Mouse (Mus musculus) ES-E14 (cell line): ENCODE data around the gene Pappa.

ENCODE experiments used
- MAFK ChIP-seq: IDR thresholded peaks from 2 replicates; pipeline ENCODE4 v1.6.1; 2014; ENCODE audit warnings: mild to moderate bottlenecking, low read depth, low read length, inconsistent platforms; ENCODE audit not compliant: insufficient read depth
- ZC3H11A ChIP-seq: IDR thresholded peaks from 2 replicates; pipeline ENCODE4 v1.6.1; 2012; ENCODE audit warnings: low read depth, mild to moderate bottlenecking, inconsistent platforms, low read length, borderline replicate concordance
- ZNF384 ChIP-seq: IDR thresholded peaks from 2 replicates; pipeline ENCODE4 v1.6.1; 2012; ENCODE audit warnings: low read depth, low read length, inconsistent platforms

DNA sequence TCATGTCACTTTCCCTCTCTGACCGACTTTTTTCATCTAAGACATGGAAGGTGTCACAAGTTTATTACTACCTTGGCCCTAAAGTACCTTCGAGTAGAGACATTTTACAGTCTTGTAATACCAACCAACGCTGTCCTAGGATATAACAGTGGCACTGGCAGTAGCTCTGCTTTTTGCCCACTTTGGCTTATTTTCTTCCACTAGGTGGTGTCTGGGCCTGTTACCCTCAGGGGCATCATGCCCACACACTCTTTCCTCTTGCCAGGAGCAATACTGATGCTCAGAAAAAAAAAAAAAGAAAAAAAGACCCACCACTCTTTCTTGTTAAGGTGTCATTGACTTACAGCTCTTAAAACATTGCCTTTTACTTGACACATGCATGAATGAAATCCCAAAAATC is 8.7 kb downstream of the Pappa start:
- TF ChIP-seq ZNF384 (no peak), MAFK (no peak), ZC3H11A (no peak)
